ENCODE assay signal across 26 mouse cellular contexts in genomic region chr1:73160199-73160598, GRCm38 (mm10).
"Had no signal": no experiment of that assay in that cellular context is flagged by ENCODE, and none has a peak within 500 bp of the region (broad histone marks: within the 10 kb centered on the region; RNA-seq: fewer than 3 reads in every experiment).

No protein-coding gene starts in this region.

- H3K4me2 ChIP-seq: heart, embryonic 11.5 days; heart, embryonic 13.5 days; heart, embryonic 15.5 days; hindbrain, embryonic 12.5 days; hindbrain, embryonic 14.5 days; limb, embryonic 12.5 days had no signal

- DNase-seq: forebrain, postnatal 0 days; gastrocnemius, postnatal 14 days; gastrocnemius, postnatal 36 days; heart, adult 11 months; heart, adult 2 months; heart, postnatal 14 days; heart, postnatal 36 days; kidney, adult 18-20 months; kidney, adult 8-10 months; kidney, postnatal 10 days; kidney, postnatal 25 days; kidney, postnatal 4 days; liver had no signal

- H3K4me3 ChIP-seq: heart, adult 2 months; heart, embryonic 13.5 days; heart, embryonic 15.5 days; hindbrain, embryonic 12.5 days; intestine, embryonic 15.5 days; layer of hippocampus, adult 2 months; left cerebral cortex, adult 2 months; limb, embryonic 10.5 days; limb, embryonic 12.5 days had no signal

- H3K36me3 ChIP-seq: heart, embryonic 13.5 days; heart, embryonic 15.5 days; hindbrain, embryonic 12.5 days; intestine, embryonic 15.5 days; limb, embryonic 10.5 days; limb, embryonic 12.5 days had no signal

- H3K9ac ChIP-seq: forebrain, postnatal 0 days; heart, embryonic 13.5 days; heart, embryonic 15.5 days; hindbrain, embryonic 12.5 days; hindbrain, embryonic 14.5 days; intestine, embryonic 15.5 days; limb, embryonic 12.5 days had no signal

- H3K9me3 ChIP-seq: heart, embryonic 13.5 days; heart, embryonic 15.5 days; hindbrain, embryonic 12.5 days; intestine, embryonic 15.5 days; limb, embryonic 10.5 days; limb, embryonic 12.5 days had no signal

- H3K4me1 ChIP-seq: heart, embryonic 13.5 days; heart, embryonic 15.5 days; intestine, embryonic 15.5 days; limb, embryonic 10.5 days; limb, embryonic 12.5 days had no signal

- H3K27ac ChIP-seq: heart, adult 2 months; heart, embryonic 13.5 days; heart, embryonic 15.5 days; hindbrain, embryonic 12.5 days; hindbrain, embryonic 14.5 days; intestine, embryonic 15.5 days; layer of hippocampus, adult 2 months; left cerebral cortex, adult 2 months; limb, embryonic 10.5 days; limb, embryonic 12.5 days had no signal

- ATAC-seq: forebrain, postnatal 0 days; hindbrain, embryonic 16.5 days; inflammation-experienced regulatory T-cells, adult 6 months; intestine, embryonic 15.5 days; intestine, postnatal 0 days had no signal

- H3K27me3 ChIP-seq: heart, embryonic 13.5 days; heart, embryonic 15.5 days; intestine, embryonic 15.5 days; limb, embryonic 12.5 days had no signal
